Mouse (Mus musculus) stomach, postnatal 0 days (tissue): ENCODE data around the gene Stac3. TPM values are rescaled to one million over a fixed set of nuclear protein-coding genes. Genes with fewer than 3 reads are reported as not detected.

Source experiments
- ATAC-seq: fragments of 200-750 bp; cut with Nextera tagmentation; 2 replicates; pipeline ENCODE4 v1.8.0; 2017; ENCODE audit not compliant: low FRiP score, low TSS enrichment
- DNase-seq: peaks from one replicate; pipeline ENCODE4 v3.0.0-alpha.2; 2016; ENCODE audit warnings: low spot score
- H3K27ac ChIP-seq: fragments of 300-500 bp; sonication (generic); replicated peaks from 2 replicates; pipeline ENCODE4 v1.5.1; 2014; ENCODE audit warnings: mild to moderate bottlenecking, control low read depth
- H3K27me3 ChIP-seq: fragments of 300-500 bp; sonication (generic); 2 replicates; pipeline ENCODE4 v1.6.1; 2014; ENCODE audit warnings: low read length; ENCODE audit not compliant: control insufficient read depth, insufficient read depth
- H3K36me3 ChIP-seq: fragments of 300-500 bp; sonication (generic); 2 replicates; pipeline ENCODE4 v1.6.1; 2014; ENCODE audit warnings: low read length, mixed read lengths; ENCODE audit not compliant: control insufficient read depth, insufficient read depth
- H3K4me1 ChIP-seq: fragments of 300-500 bp; sonication (generic); replicated peaks from 2 replicates; pipeline ENCODE4 v1.6.1; 2014; ENCODE audit warnings: antibody characterized with exemption; ENCODE audit not compliant: control insufficient read depth, insufficient read depth
- H3K4me2 ChIP-seq: fragments of 300-500 bp; sonication (generic); replicated peaks from 2 replicates; pipeline ENCODE4 v1.6.1; 2014; ENCODE audit warnings: low read depth, mild to moderate bottlenecking, control low read depth, moderate library complexity
- H3K4me3 ChIP-seq: fragments of 300-500 bp; sonication (generic); 2 replicates; pipeline ENCODE4 v1.5.1; 2014; ENCODE audit warnings: low read depth, low read length, control low read depth
- H3K9ac ChIP-seq: fragments of 300-500 bp; sonication (generic); 2 replicates; pipeline ENCODE4 v1.6.1; 2014; ENCODE audit warnings: mild to moderate bottlenecking, low read length, control low read depth, mixed read lengths
- H3K9me3 ChIP-seq: fragments of 300-500 bp; sonication (generic); 2 replicates; pipeline ENCODE4 v1.6.1; 2016; ENCODE audit warnings: low read length; ENCODE audit not compliant: control insufficient read depth
- CTCF ChIP-seq: IDR thresholded peaks from 2 replicates; pipeline ENCODE4 v1.5.1; 2016; ENCODE audit warnings: antibody characterized with exemption, low read depth, mild to moderate bottlenecking, moderate library complexity
- EP300 ChIP-seq: optimal IDR thresholded peaks from 2 replicates; pipeline ENCODE3; 2016; ENCODE audit warnings: antibody characterized with exemption
- WGBS: fragments of 180-500 bp; shearing (Covaris S2); extraction: QIAGEN DNeasy Blood & Tissue Kit; methylation state at CpG from one replicate; pipeline ENCODE4 v1.1.7; 2014; 5-methylcytosine and 5-hydroxymethylcytosine counted together
- polyA plus RNA-seq: library from polyadenylated mRNA; unstranded; fragments of >200 nt; fragmentation: Nextera tagmentation; extraction: Ambion mirVana; gene quantifications from 2 replicates; pipeline ENCODE4 v1.2.1, GENCODE M21; 2015

The Stac3 gene
- polyA plus RNA-seq, 1 experiment from 2014 or later = 0.23 TPM

- no peak overlapping the region for H3K27ac ChIP-seq
- no peak overlapping the region for H3K9ac ChIP-seq
- H3K36me3 ChIP-seq = peaks cover 33% of the 10 kb centered on the region
- no peak overlapping the region for H3K4me3 ChIP-seq
- H3K4me2 ChIP-seq = no peak overlapping the region
- no peak for ATAC-seq
- WGBS = 80% methylated on average over 7 of the region's 7 CpGs
- H3K9me3 ChIP-seq = no peaks in the 10 kb centered on the region
- no peak for DNase-seq
- H3K27me3 ChIP-seq = no peaks in the 10 kb centered on the region
- no peak for TF ChIP-seq EP300
- TF ChIP-seq CTCF = no peak
- H3K4me1 ChIP-seq = no peaks in the 10 kb centered on the region
Observed at GRCm38 (mm10) chr10:127488856-127489255, 12.6 kb upstream of the Stac3 start.

DNA sequence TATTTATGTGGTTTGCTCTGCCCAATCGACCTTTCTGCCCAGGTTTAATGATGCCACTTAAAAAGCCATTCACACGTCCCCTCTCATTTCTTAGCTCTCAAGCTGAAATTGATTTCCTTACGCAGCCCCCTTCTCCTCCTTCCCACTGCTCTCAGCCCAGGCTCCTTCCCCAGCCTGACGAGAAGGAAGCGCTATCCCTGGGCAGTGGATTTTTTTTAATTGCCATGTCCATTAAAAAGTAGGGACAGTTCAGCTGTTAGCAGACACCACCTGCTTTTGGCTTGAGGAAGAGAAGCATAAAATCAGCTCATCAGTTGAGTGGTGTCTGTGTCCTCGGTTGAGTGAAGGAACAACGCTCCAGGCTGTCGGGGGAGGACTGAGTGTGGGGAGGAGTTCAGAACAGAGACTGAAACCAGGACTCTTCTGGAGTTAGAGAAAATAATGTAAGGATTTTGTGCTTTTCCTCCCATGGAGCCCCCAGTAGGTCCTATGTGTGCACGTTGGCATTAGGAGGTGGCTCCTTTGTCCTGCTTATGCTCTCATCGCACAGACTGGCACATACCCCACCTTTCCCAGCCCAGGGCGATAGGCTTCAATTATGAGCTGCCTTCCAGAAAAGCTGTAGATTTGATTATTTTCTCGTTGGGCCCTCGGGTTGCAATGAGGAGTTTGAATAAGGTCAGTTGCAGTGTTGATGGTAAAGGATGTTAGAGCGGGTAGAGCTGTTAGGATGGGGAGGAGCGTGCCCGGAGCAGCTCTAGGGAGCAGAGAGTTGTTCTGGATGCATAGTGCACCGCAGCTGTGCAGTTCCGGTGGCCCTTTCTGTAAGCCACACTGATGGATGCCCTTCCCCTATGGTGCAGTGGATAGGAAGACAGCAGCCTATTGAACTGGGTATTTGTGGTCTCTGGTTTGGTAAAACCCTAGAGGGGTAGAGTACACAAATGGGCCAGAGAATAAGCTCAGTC, 11.0 kb upstream of the Stac3 start:
- Histone ChIP-seq H3K4me3 (no peak overlapping the region), H3K4me1 (no peaks in the 10 kb centered on the region), H3K36me3 (peaks cover 38% of the 10 kb centered on the region), H3K4me2 (no peak overlapping the region), H3K9ac (no peak overlapping the region), H3K27me3 (no peaks in the 10 kb centered on the region), H3K9me3 (no peaks in the 10 kb centered on the region), H3K27ac (no peak overlapping the region)
- DNase-seq (no peak), ATAC-seq (no peak)
- no peak for TF ChIP-seq CTCF
- no peak for TF ChIP-seq EP300
- WGBS = 86% methylated on average over 18 of the region's 18 CpGs

GRCm38 (mm10) chr10:127491128-127491512, 10.4 kb upstream of the Stac3 start:
- no peaks in the 10 kb centered on the region for H3K9me3 ChIP-seq
- H3K4me1 ChIP-seq = no peaks in the 10 kb centered on the region
- no peak overlapping the region for H3K4me2 ChIP-seq
- peaks cover 38% of the 10 kb centered on the region for H3K36me3 ChIP-seq
- H3K27ac ChIP-seq = no peak overlapping the region
- no peak overlapping the region for H3K4me3 ChIP-seq
- DNase-seq (no peak), ATAC-seq (no peak)
- TF ChIP-seq CTCF (no peak), EP300 (no peak)
- no peaks in the 10 kb centered on the region for H3K27me3 ChIP-seq
- no peak overlapping the region for H3K9ac ChIP-seq
- 80% methylated on average over 8 of the region's 8 CpGs for WGBS

GRCm38 (mm10) chr10:127492118-127492517, 9.4 kb upstream of the Stac3 start:
- TF ChIP-seq EP300 = no peak
- TF ChIP-seq CTCF = no peak
- Histone ChIP-seq H3K36me3 (peaks cover 41% of the 10 kb centered on the region), H3K9me3 (no peaks in the 10 kb centered on the region), H3K4me2 (no peak overlapping the region), H3K4me3 (no peak overlapping the region), H3K27me3 (no peaks in the 10 kb centered on the region), H3K9ac (no peak overlapping the region), H3K27ac (no peak overlapping the region), H3K4me1 (no peaks in the 10 kb centered on the region)
- WGBS = 77% methylated on average over 3 of the region's 3 CpGs
- no peak for DNase-seq
- ATAC-seq = no peak

DNA sequence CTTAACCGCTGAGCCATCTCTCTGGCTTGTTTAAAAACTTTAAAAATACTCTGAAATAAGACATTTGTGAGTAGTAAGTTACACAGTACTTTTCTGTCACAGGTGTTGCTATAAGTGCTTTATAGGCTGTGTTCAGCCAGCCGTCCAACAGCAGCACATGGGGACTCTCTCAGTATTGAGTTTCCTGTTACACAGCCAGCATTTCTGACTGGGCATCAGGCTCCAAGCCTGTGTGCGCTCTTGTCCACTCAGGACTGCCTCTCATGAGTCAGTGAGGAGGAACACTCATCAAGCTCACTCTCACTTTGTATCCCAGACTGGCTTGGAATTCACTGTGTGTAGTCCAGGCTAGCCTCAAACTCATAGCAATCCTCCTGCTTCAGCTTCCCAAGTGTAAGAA, 5.3 kb upstream of the Stac3 start:
- TF ChIP-seq EP300 = no peak
- ATAC-seq = no peak
- Histone ChIP-seq H3K9me3 (no peaks in the 10 kb centered on the region), H3K27me3 (no peaks in the 10 kb centered on the region), H3K4me2 (no peak overlapping the region), H3K27ac (no peak overlapping the region), H3K9ac (no peak overlapping the region), H3K36me3 (peaks cover 40% of the 10 kb centered on the region), H3K4me3 (no peak overlapping the region), H3K4me1 (no peaks in the 10 kb centered on the region)
- DNase-seq = no peak
- WGBS = 94% methylated on average over 3 of the region's 3 CpGs

DNA sequence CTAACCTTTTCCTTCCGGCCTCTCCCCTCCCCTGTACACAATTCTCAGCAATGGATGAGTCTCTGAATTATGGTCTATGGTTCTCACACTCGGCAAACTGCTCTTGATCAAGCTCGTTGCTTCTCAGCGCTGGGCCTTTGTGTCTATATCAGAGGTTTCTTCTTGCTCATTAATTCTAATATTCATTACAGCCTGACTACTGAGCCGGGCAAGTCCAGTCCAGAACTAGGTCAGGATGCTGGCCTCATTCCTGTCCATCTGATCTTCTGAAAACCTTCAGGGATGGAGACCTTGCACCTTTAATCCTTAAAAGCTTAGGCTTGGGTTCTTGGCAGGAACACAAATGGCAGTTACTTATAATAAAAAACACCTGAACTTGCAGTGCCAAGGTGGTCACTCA, 2.0 kb upstream of the Stac3 start:
- TF ChIP-seq EP300 (no peak), CTCF (no peak)
- Histone ChIP-seq H3K27ac (no peak overlapping the region), H3K27me3 (no peaks in the 10 kb centered on the region), H3K4me3 (no peak overlapping the region), H3K9me3 (no peaks in the 10 kb centered on the region), H3K4me2 (no peak overlapping the region), H3K36me3 (peaks cover 28% of the 10 kb centered on the region), H3K9ac (no peak overlapping the region), H3K4me1 (no peaks in the 10 kb centered on the region)
- no peak for DNase-seq
- ATAC-seq = no peak
- 83% methylated on average over 5 of the region's 5 CpGs for WGBS
